Mouse (Mus musculus): ENCODE measurements around the gene Rbm18.

DNA sequence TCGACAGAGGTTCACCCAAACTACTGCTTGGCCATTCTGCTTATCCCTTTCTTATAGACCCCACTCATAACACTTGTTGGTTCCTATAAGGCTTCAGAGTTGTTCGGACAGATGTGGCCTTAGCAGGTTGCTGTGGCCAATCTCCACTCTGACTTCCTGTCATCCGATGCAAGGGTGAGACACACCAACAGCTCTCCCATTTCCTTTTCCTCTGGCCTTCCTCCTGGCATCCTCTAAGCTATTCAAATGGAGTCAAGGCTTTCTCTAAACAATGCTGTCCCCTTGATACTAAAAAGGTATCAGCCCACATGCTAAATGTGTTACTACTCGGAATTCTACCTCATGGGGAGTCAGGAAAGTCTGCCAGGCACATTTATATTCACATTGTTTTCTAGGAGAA lies 8.6 kb downstream of the Rbm18 start:
- TF ChIP-seq CTCF (IDR thresholded peaks at IDR 0.05; ENCODE audit: low read depth, low read length): no peak
- no peak for TF ChIP-seq POLR2A (IDR thresholded peaks at IDR 0.05; ENCODE audit: borderline replicate concordance, low read depth, low read length)

Measured in bone marrow macrophage, adult 2 months (primary cell).